Mouse (Mus musculus): Measurements from ENCODE around the gene Kmt2c. TPM values are rescaled to one million over a fixed set of nuclear protein-coding genes. Genes with fewer than 3 reads are reported as not detected.

Kmt2c gene
- 15.3 and 19.2 TPM in 2 replicates for polyA plus RNA-seq (2015; fragmentation: Nextera tagmentation; extraction: Ambion mirVana)

GRCm38 (mm10) chr5:25498346-25498820 lies at the start of gene Kmt2c:
Gene Kmt2c, minus strand, starts transcription at chr5:25498783.
- H3K36me3 ChIP-seq (ENCODE audit: control insufficient read depth, insufficient read depth, low read length) = no peaks in the 10 kb centered on the region
- H3K4me2 ChIP-seq (ENCODE audit: low read length) = peak within 1 kb of the TSS; percentile 91
- ATAC-seq = peak; percentile 19
- no peaks in the 10 kb centered on the region for H3K27me3 ChIP-seq (ENCODE audit: control insufficient read depth, insufficient read depth, low read depth, low read length)
- 0% methylated on average over 36 of the region's 54 CpGs for WGBS
- no peaks in the 10 kb centered on the region for H3K9me3 ChIP-seq (replicated peaks; ENCODE audit: control insufficient read depth, low read length, poor library complexity, severe bottlenecking)
- H3K4me1 ChIP-seq (ENCODE audit: control insufficient read depth, insufficient read depth, low read length) = peaks cover 25% of the 10 kb centered on the region
- H3K9ac ChIP-seq (ENCODE audit: low read depth, low read length) = peak within 1 kb of the TSS; percentile 97
- H3K27ac ChIP-seq (ENCODE audit: low read length) = peak within 1 kb of the TSS; percentile 99
- peak within 1 kb of the TSS; percentile 82 for H3K4me3 ChIP-seq (ENCODE audit: low read depth, low read length)

- Histone ChIP-seq H3K4me3 (ENCODE audit: low read depth, low read length) (no peak overlapping the region), H3K9me3 (replicated peaks; ENCODE audit: control insufficient read depth, low read length, poor library complexity, severe bottlenecking) (no peaks in the 10 kb centered on the region), H3K9ac (ENCODE audit: low read depth, low read length) (no peak overlapping the region), H3K27ac (ENCODE audit: low read length) (no peak overlapping the region), H3K27me3 (ENCODE audit: control insufficient read depth, insufficient read depth, low read depth, low read length) (no peaks in the 10 kb centered on the region), H3K4me1 (ENCODE audit: control insufficient read depth, insufficient read depth, low read length) (no peaks in the 10 kb centered on the region), H3K36me3 (ENCODE audit: control insufficient read depth, insufficient read depth, low read length) (no peaks in the 10 kb centered on the region), H3K4me2 (ENCODE audit: low read length) (no peak overlapping the region)
- no peak for ATAC-seq
- WGBS = 98% methylated on average over 2 of the region's 2 CpGs
These were observed 48.3 kb upstream of the Kmt2c start for GRCm38 (mm10) chr5:25546912-25547311.

- Histone ChIP-seq H3K9ac (ENCODE audit: low read depth, low read length) (no peak overlapping the region), H3K27ac (ENCODE audit: low read length) (no peak overlapping the region), H3K27me3 (ENCODE audit: control insufficient read depth, insufficient read depth, low read depth, low read length) (no peaks in the 10 kb centered on the region), H3K4me2 (ENCODE audit: low read length) (no peak overlapping the region), H3K36me3 (ENCODE audit: control insufficient read depth, insufficient read depth, low read length) (no peaks in the 10 kb centered on the region), H3K9me3 (replicated peaks; ENCODE audit: control insufficient read depth, low read length, poor library complexity, severe bottlenecking) (no peaks in the 10 kb centered on the region), H3K4me1 (ENCODE audit: control insufficient read depth, insufficient read depth, low read length) (no peaks in the 10 kb centered on the region), H3K4me3 (ENCODE audit: low read depth, low read length) (no peak overlapping the region)
- 85% methylated on average over 5 of the region's 5 CpGs for WGBS
- no peak for ATAC-seq
These were observed 46.0 kb upstream of the Kmt2c start for GRCm38 (mm10) chr5:25544566-25544965.

GRCm38 (mm10) chr5:25544061-25544460 lies 45.5 kb upstream of the Kmt2c start:
- H3K36me3 ChIP-seq (ENCODE audit: control insufficient read depth, insufficient read depth, low read length) = no peaks in the 10 kb centered on the region
- no peak overlapping the region for H3K4me2 ChIP-seq (ENCODE audit: low read length)
- H3K27me3 ChIP-seq (ENCODE audit: control insufficient read depth, insufficient read depth, low read depth, low read length) = no peaks in the 10 kb centered on the region
- H3K4me1 ChIP-seq (ENCODE audit: control insufficient read depth, insufficient read depth, low read length) = no peaks in the 10 kb centered on the region
- no peak overlapping the region for H3K4me3 ChIP-seq (ENCODE audit: low read depth, low read length)
- 85% methylated on average over 3 of the region's 3 CpGs for WGBS
- H3K9me3 ChIP-seq (replicated peaks; ENCODE audit: control insufficient read depth, low read length, poor library complexity, severe bottlenecking) = no peaks in the 10 kb centered on the region
- no peak overlapping the region for H3K27ac ChIP-seq (ENCODE audit: low read length)
- ATAC-seq = no peak
- no peak overlapping the region for H3K9ac ChIP-seq (ENCODE audit: low read depth, low read length)

- Histone ChIP-seq H3K4me2 (ENCODE audit: low read length) (no peak overlapping the region), H3K27ac (ENCODE audit: low read length) (no peak overlapping the region), H3K27me3 (ENCODE audit: control insufficient read depth, insufficient read depth, low read depth, low read length) (no peaks in the 10 kb centered on the region), H3K9me3 (replicated peaks; ENCODE audit: control insufficient read depth, low read length, poor library complexity, severe bottlenecking) (no peaks in the 10 kb centered on the region), H3K4me3 (ENCODE audit: low read depth, low read length) (no peak overlapping the region), H3K9ac (ENCODE audit: low read depth, low read length) (no peak overlapping the region), H3K36me3 (ENCODE audit: control insufficient read depth, insufficient read depth, low read length) (no peaks in the 10 kb centered on the region), H3K4me1 (ENCODE audit: control insufficient read depth, insufficient read depth, low read length) (no peaks in the 10 kb centered on the region)
- WGBS = 72% methylated on average over 2 of the region's 2 CpGs
- no peak for ATAC-seq
These were observed 43.1 kb upstream of the Kmt2c start for GRCm38 (mm10) chr5:25541661-25542060.

GRCm38 (mm10) chr5:25540921-25541320 lies 42.3 kb upstream of the Kmt2c start:
- no peaks in the 10 kb centered on the region for H3K9me3 ChIP-seq (replicated peaks; ENCODE audit: control insufficient read depth, low read length, poor library complexity, severe bottlenecking)
- no peaks in the 10 kb centered on the region for H3K27me3 ChIP-seq (ENCODE audit: control insufficient read depth, insufficient read depth, low read depth, low read length)
- H3K4me2 ChIP-seq (ENCODE audit: low read length) = no peak overlapping the region
- H3K9ac ChIP-seq (ENCODE audit: low read depth, low read length) = no peak overlapping the region
- WGBS = 88% methylated on average over 3 of the region's 3 CpGs
- H3K27ac ChIP-seq (ENCODE audit: low read length) = no peak overlapping the region
- no peaks in the 10 kb centered on the region for H3K4me1 ChIP-seq (ENCODE audit: control insufficient read depth, insufficient read depth, low read length)
- H3K4me3 ChIP-seq (ENCODE audit: low read depth, low read length) = no peak overlapping the region
- no peaks in the 10 kb centered on the region for H3K36me3 ChIP-seq (ENCODE audit: control insufficient read depth, insufficient read depth, low read length)
- no peak for ATAC-seq

- Histone ChIP-seq H3K4me1 (ENCODE audit: control insufficient read depth, insufficient read depth, low read length) (no peaks in the 10 kb centered on the region), H3K4me3 (ENCODE audit: low read depth, low read length) (no peak overlapping the region), H3K9me3 (replicated peaks; ENCODE audit: control insufficient read depth, low read length, poor library complexity, severe bottlenecking) (no peaks in the 10 kb centered on the region), H3K9ac (ENCODE audit: low read depth, low read length) (no peak overlapping the region), H3K27me3 (ENCODE audit: control insufficient read depth, insufficient read depth, low read depth, low read length) (no peaks in the 10 kb centered on the region), H3K4me2 (ENCODE audit: low read length) (no peak overlapping the region), H3K27ac (ENCODE audit: low read length) (no peak overlapping the region), H3K36me3 (ENCODE audit: control insufficient read depth, insufficient read depth, low read length) (no peaks in the 10 kb centered on the region)
- ATAC-seq = no peak
These were observed 41.8 kb upstream of the Kmt2c start for GRCm38 (mm10) chr5:25540412-25540811.

- no peak overlapping the region for H3K4me2 ChIP-seq (ENCODE audit: low read length)
- no peaks in the 10 kb centered on the region; the same call in 1 of the 2 replicates for H3K4me1 ChIP-seq (ENCODE audit: control insufficient read depth, insufficient read depth, low read length)
- no peak overlapping the region for H3K9ac ChIP-seq (ENCODE audit: low read depth, low read length)
- 41% methylated on average over 6 of the region's 6 CpGs for WGBS
- no peak overlapping the region for H3K27ac ChIP-seq (ENCODE audit: low read length)
- no peaks in the 10 kb centered on the region for H3K9me3 ChIP-seq (replicated peaks; ENCODE audit: control insufficient read depth, low read length, poor library complexity, severe bottlenecking)
- no peak overlapping the region for H3K4me3 ChIP-seq (ENCODE audit: low read depth, low read length)
- H3K36me3 ChIP-seq (ENCODE audit: control insufficient read depth, insufficient read depth, low read length) = no peaks in the 10 kb centered on the region
- no peak for ATAC-seq
- H3K27me3 ChIP-seq (ENCODE audit: control insufficient read depth, insufficient read depth, low read depth, low read length) = no peaks in the 10 kb centered on the region
These were observed 38.4 kb upstream of the Kmt2c start for GRCm38 (mm10) chr5:25536921-25537409.

GRCm38 (mm10) chr5:25536451-25536850 lies 37.9 kb upstream of the Kmt2c start:
- no peak for ATAC-seq
- WGBS = 45% methylated on average over 2 of the region's 2 CpGs
- H3K4me1 ChIP-seq (ENCODE audit: control insufficient read depth, insufficient read depth, low read length) = no peaks in the 10 kb centered on the region; the same call in 1 of the 2 replicates

More at GRCm38 (mm10) chr5:25536451-25536850, 37.9 kb upstream of the Kmt2c start:
- H3K27ac ChIP-seq (ENCODE audit: low read length) = no peak overlapping the region
- no peaks in the 10 kb centered on the region for H3K9me3 ChIP-seq (replicated peaks; ENCODE audit: control insufficient read depth, low read length, poor library complexity, severe bottlenecking)
- H3K4me2 ChIP-seq (ENCODE audit: low read length) = no peak overlapping the region
- no peak overlapping the region for H3K4me3 ChIP-seq (ENCODE audit: low read depth, low read length)
- H3K36me3 ChIP-seq (ENCODE audit: control insufficient read depth, insufficient read depth, low read length) = no peaks in the 10 kb centered on the region
- no peaks in the 10 kb centered on the region for H3K27me3 ChIP-seq (ENCODE audit: control insufficient read depth, insufficient read depth, low read depth, low read length)
- no peak overlapping the region for H3K9ac ChIP-seq (ENCODE audit: low read depth, low read length)

Measured in midbrain, embryonic 16.5 days (tissue).